Mouse (Mus musculus) adrenal gland, postnatal 14 days (tissue): ENCODE measurements around the gene Fbrsl1. TPM values are rescaled to one million over a fixed set of nuclear protein-coding genes. Genes with fewer than 3 reads are reported as not detected.

Source experiments
- DNase-seq: peaks from one replicate; pipeline ENCODE4 v3.0.0; 2021; ENCODE audit warnings: mixed read lengths
- total RNA-seq: library from RNA; stranded (reverse); gene quantifications from 2 replicates; pipeline ENCODE4 v1.2.3, GENCODE M21; 2021

The Fbrsl1 gene
- total RNA-seq, 1 experiment from 2014 or later: 78.0 TPM

DNA sequence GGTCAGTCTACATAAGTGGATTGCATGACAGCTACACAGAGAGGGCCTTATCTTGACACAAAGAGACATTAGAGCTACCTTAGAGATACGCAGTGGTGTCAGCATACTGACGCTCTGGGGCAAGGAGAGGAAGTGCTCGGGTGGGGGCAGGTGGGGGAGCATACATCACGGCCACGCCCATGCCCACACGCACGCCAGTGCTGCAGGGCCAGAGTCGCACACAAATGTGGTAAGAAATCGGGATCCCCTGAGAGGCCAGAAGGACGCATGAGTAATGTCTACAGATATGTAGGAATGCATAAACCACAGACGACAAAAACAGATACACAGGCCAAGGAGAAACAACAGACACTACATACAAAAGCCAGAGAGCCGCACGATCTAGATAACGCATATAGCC is 35.3 kb downstream of the Fbrsl1 start:
- DNase-seq: no peak

DNA sequence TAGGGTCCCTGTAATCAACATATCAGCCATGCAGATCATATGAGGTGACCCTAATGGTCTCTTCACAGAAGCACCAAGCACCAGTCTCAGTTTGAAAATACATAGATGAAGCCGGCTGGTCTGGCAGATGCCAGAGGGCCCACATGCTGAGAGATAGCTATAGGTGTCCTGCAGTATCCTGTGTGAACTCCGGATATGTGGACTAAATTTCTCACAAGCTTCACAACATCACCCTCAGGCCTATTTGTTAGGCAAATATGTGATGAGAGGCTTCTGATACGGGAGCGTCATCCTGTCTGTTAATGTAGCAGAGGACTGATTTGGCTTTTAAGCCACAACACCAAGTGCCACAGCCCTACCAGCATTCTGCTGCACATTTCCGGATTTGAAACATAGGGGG is 37.9 kb downstream of the Fbrsl1 start:
- no peak for DNase-seq

DNA sequence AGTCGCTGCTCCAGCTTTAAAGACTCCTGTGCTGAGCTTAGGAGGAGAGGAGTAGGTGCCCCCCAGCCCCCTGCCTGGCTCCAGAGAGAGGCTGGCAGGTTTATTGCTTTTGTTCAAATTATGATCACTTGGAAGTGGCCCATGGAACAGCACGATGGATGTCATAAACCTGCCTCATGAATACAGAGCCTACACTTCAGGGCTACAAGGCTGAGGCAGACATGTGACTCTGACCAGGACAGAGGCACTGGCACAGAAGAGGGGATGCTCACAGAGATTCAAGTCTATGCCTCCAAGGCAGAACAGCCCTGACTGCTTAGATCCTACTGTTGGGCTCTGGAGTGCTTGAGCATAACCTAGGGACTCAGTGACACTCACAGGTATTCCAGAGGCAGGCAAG is 39.3 kb downstream of the Fbrsl1 start:
- no peak for DNase-seq

DNA sequence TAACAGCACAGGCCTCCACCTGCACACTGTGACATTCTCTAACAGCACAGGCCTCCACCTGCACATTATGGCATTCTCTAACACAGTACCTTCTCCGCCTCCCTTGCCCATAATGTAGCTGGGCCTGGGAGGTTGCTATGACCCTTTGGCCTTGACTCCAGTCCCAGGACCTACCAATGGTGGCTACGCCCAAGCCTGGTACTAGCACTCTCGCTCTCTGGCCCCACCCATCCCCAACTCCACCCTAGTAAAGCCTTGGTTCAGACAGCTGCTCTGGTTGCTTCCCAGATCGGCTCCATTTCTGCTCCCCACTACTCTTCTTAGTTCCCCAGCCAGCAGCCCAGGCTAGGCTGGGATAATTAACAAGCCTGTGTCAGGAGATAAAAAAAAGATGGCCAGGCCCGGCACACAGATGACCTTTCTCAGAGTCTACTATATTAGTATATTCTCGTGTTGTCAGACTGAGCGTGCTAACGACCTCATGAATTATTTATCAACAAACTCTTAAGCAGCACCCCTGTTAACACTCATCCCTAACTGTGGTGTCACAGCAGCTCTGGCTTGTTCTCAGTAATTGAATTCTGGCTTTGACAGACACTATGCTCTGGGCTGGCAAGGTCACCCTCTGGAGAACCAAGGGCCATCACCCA is 42.1 kb downstream of the Fbrsl1 start:
- DNase-seq: no peak

DNA sequence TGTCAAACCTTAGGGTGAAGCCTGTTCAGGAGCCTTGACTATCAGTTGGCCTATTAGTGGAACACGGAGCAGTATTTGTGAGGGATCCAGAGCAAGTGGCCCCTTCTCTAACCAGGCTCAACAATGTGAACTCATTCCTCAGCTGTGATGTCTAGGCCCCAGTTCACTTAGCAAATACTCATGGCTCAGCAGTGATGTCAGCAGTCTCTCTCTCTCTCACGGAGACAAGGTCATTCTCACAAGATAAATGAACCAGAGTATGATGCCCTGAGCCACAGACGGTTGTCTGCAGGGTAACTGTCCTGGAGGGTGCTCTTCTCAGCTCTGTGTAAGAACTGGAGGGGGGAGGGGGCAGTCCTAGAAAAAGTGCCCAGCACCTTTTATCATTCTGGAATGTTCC is 44.4 kb downstream of the Fbrsl1 start:
- peak; percentile 61 for DNase-seq

DNA sequence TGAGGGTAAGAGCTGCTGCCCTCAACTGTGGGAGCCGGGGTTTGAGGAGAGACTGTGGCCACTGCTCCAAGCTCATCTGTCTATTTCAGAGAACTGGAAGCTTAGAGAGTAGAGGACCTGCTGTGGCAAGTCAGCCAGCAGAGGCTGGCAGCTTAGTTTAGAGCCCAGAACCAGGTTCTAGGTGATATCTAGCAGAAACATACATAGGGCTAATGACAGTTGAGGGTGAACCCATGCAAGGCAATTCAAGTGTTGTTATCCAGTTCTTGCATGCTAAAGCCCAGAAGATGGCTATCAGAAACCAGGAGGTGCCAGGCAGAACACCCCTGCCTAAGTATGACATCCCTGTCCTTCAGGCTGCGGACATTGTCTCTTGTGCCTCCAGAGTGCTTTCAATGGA is 45.7 kb downstream of the Fbrsl1 start:
- no peak for DNase-seq

DNA sequence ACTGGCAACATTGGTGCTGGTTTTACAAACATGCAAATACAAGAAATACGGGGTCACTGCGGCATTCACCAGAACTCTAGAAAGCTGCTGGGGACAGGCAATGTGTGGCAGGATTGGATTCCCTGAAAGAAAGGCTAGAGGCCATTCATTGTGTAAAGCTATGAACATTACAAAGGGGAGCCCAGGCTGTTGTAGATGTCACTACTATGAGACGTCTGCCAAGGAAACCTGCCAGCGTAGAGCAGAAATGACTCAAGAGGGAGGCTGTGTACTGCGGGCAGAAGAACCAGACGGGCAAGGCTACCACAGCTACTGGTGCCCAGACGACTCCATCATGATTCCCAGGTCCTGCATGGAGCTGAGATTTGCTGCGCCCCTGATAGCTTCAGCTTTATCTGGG is 47.2 kb downstream of the Fbrsl1 start:
- peak; percentile 37 for DNase-seq

DNA sequence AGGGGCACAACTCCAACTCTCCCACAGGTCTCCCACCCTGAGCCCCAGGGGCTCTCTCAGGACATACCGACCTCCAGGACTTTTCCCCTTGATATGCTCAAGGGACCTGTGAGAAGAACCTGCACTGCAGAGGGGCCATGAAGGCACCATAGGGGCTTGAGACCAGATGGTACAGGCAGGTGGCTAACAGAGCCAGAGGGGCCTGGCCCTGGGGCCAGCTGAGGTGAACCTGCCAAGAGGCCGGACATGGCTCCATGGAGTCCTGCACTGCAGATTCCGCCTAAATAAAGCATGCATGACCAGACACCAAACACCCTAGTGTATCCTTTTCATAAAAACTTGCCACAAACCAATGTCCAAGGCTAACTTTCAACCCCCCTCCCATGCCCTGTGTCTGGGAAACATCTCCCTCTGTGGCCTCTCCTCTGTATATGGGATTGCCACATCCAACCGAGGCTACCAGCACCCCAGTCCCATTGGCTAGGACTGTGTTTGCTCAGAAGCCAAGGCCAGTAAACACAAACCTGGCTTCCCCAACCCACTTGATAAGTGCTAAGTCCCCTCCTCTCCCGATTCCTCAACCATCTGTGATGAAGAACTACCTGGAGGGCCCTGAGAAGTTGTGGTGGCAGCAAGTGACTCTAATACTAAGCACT is 53.2 kb downstream of the Fbrsl1 start:
- no peak for DNase-seq

DNA sequence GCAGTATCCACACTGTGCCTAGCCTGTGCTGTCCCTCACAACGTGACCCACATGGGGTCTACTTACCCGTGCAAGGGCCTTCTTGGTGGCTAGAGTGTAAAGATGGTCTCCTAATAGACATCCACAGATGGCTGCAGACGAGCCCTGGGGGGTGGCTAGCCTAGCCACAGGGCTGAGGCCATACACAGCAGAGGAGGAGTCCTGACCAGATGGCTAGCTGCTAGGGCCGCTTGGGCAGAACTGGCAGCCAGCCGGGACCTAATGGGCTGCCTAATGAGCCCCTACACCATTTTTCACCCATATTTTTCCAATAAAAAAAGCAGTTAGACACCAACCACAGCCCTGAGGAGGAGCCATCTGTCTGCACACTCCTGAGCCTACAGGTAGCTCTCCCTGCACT is 55.6 kb downstream of the Fbrsl1 start:
- DNase-seq: no peak

DNA sequence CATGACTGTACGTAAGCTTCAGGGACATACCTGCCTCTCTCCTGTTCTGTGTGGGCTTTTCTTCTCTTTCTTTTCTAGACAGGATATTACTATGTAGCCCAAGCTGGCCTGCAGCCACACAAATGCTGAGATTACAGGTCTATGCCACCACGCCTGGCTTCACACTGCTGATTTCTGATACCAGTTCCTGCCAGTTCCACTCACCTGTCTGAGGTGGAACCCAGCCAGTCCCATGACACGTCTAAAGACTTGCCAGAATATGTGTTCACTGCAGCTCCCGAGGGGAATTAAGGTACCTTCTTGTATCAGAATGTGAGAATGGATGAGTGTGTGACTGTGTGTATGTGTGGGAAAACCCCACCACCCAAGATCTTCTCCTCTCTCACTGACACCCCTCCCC is 57.7 kb downstream of the Fbrsl1 start:
- no peak for DNase-seq

DNA sequence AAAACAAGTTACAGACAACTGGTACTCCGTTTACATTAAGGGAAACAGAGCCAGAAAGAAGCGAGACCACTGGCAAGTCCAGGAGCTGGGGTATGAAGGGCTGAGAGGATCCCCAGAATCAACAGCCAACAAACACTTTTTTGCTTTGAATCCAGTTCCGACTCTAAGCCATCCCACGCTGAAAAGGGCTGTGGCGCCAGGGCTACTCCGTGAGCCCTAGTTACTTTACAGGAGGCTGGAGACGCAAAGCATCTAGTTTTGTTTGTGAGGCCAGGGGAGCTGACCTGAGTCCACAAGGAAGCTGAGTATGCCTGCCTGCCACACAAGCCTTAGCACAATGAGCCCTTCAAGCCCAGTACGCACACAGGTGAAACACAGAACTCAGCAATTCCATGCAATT is 61.0 kb downstream of the Fbrsl1 start:
- DNase-seq: no peak

DNA sequence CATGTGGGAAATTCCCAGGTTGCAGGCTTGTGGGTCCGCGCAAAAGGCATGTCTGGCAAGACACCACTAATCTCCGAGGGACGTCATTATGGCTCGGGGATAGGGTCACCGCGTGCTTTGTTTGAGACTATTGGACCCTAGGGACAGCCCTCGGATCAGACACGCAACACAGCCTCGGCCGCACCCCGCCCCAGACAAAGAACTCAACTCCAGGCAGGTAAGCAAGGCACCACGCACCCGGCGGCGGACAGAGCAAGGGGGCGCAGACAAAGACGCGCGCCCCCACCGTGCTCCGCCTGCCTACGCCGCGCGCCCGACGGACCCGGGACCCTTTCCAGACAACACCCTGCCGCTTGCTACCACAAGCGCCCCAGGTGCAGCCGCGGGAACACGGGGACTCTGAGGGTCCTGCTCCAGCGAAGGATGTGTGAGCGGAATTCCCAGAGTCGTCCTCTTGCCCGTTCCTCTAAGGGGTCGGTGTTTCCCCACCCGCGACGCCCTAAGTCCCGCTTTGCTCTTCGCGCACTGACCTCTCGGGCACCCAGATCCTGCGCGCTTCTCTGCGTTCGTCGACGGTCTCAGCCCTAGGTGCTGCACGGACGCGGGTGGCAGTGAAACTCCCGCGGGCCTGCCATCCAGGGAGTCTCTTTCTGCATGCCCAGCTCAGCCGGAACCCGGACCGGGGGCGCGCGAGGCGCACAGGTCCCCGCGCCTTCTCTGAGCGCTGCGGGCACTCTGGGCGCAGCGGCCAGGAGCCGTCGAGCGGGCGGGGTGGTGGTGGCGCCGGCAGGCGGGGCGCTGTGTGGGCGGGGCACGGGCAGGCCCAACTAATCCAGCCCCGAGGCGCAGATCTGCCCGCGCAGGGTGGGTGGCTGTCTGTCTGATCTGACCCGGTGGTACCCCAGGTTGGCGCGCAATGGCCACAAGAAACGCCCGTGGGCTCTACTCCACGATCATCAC is 61.7 kb downstream of the Fbrsl1 start:
- DNase-seq: peak; percentile 90

DNA sequence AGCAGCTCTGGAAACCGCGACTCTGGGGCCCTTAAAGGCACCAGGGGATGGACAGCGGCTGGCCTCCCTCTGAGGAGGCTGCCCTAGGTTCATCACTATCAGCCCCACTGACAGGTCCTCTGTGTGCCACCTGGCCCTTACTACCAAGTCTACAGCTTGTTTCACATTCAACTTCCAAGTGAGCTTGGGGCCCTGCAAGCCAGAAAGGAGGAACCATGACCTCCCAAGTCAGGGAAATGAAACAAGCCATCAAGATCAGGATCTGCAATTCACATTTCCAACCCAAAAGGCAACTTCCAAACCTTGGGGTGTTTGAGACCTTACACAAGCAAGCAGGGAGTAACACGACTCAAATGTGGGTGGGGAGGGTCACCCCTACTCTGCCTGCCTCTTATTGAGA is 63.0 kb downstream of the Fbrsl1 start:
- no peak for DNase-seq

DNA sequence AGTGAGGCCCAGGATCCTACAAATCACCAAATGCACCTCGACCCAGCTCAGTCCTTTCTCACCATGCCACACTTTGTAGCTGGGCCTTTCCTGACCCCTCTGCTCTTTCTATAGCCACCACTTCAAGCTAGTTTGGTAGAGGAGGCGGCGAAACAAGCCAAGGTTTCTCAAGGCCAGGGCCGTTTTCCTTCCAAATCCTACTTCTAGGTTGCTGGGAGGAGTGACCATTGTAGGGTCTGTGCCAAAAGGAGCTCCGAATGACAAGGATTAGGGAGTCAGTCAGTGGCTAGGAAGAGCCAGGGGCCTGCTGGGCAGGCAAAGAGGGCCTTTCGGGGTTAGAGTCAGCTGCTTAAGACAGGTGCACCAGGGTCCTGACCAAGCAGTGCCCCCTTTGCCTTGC is 63.8 kb downstream of the Fbrsl1 start:
- DNase-seq: peak; percentile 49

DNA sequence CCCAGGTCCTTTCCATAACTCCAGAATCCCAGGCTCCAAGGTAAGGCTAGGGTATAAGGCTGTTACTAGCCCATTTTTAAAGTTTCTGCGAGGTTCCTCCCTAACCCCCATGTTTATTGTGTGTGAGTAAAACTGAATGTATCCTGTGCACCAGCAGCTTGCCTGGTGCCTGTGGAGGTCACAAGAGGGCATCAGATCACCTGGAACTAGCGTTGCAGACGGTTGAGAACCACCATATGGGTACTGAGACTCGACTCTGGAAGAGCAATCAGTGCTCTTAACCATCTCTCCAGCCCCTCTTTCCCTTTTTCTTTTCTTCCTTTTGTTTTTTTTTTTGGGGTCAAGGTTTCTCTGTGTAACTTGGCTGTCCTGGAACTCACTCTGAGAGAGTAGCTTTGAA is 68.5 kb downstream of the Fbrsl1 start:
- DNase-seq: no peak

DNA sequence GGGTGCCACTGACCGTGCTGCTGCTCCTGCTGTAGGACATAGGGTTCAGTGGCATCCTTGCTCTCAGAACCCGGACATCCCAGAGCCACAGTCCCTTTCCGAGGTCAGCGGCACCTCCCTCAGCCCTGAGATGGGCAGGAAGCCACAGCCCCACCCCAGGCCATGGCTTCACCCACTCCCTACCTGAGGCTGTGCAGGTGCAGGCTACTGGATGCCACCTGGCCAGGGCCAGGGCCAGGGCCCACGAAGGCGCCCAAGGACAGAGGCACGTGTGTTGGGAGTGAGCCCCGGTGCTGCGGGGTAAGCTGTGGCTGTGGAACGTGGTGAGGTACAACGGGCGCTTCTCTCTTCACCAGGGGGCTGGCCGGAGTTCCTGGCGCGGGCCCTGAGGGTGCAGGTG is 69.2 kb downstream of the Fbrsl1 start:
- no peak for DNase-seq

DNA sequence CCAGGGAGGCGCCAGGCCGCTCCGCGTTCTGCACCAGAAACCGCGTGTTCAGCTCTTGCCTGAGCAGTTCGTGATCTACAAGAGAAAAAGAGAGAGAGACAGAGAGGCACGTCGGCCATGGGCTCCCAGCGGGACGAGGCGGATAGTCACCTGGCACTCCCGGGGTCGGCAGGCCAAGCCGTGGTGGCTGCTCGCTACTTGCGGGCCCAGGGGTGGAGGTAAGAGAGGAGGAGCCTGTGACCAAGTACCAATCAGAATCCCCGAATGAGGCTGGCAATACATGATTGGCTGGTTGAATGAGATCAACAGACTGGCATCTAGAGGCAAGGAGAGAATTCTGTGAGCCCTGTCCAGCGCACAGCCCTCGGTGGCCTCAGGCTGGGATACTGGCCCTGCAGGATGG is 70.1 kb downstream of the Fbrsl1 start:
- DNase-seq: no peak

DNA sequence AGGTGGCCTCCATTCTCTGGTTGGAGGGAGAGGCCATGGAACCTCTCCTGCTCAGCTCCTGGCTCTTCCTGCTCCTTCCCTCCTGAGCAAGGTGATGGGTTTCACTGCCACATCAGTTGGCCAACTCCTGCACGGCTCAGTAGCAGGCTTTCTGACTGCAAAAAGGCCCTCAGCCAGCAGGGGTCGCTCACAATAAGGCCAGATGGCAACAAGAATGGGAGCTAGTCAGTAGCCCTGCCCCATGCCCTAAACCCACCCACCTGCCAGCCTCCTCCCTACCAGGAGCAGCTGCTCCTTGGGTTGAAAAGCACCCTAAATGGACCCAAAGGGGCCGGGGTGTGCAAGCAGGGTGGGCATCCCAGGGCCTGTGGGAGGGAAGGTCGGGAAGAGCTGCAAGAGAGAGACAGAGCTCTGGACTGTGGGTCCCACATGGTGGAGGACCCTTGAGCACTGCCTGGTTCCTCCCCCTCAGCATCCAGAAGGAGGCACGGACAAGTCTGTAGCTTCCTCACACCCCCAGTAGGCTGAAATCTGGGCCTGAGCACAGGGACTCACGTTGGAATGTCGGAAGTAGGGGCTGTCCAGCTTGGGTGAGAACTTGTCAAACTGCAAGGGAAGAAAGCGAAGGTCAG is 71.4 kb downstream of the Fbrsl1 start:
- peak; percentile 85 for DNase-seq

DNA sequence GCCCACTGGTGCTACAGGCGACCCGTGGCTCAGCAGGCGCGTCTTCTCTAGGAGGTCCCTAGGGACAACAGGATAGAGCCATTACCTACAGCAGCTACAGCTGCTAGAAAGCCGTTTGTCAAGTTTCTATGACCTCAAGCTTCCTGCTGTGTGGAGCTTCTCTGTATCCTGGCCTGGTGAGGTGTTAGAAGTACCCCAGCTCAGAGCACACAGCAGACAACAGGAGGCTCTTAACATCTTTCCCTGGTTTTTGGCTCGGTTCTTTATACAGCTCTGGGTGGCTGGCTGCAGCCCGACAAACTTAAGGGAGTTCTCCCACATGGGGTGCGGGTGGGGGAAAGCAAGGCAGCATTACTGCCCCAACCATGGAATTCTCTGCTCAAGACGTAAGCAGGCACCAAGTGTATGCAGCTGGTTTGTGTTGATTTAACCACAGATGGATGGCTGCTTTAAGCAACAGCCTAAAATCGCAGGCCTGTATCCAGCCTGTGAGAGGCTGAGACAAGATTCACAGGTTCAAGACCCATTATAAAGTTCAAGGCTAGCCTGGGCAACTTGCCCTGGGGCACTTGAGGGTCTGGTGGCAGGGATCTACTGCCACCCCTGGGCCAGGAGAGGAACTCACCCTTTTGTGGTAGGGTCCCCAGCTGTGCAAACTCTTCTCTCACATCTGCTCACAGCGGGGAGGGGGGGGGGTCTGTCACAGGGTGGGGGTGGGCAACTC is 84.3 kb downstream of the Fbrsl1 start:
- peak; percentile 62 for DNase-seq

DNA sequence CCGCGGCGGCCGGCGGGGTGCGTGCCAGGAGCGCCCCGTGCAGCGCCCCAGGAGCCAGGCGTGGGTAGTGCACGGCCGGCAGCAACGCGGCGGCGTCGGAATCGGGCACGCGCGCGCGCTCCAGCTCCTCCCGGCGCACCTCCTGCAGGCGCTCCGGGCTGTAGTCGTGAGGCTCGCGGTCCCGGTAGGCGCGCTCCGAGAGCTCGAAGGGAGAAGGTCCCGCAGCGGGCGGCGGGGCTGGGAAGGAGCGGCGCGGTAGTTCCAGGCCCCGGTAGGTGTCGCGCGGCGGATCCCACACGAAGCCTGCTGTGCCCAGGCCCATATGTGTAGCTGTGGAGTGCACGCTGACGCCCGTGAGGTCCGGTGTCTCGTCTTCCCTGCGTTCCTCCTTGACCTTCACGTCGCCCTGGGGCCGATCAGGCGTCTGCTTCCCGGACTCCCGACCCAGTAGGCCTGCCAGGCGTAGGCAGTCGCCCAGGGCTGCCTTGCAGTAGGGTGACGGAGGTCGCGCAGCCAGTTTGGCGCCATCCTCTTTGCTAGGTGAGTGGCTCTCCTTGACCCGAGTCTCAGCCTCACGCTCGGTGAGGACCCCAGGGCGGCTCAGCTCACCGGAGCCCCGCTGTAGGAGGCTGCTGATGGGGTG is 85.0 kb downstream of the Fbrsl1 start:
- peak; percentile 92 for DNase-seq

DNA sequence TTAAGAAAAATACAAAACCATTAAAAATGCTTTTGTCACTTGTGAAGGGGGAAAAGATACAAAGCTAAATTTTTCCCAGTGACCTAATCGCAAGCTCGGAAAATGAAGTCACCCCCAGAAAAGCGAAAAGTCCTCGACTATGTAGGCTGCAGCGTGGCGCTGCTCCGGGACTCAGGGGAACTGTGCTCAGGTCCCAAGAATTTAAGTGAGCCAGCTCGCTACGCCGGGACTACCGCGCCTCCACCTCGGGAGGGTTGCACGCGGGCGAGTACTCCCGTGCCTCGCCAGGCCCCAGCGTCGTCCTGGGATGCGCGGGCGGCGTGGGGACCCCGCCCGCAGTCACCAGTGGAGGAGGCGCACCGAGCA is 85.5 kb downstream of the Fbrsl1 start:
- DNase-seq: no peak

DNA sequence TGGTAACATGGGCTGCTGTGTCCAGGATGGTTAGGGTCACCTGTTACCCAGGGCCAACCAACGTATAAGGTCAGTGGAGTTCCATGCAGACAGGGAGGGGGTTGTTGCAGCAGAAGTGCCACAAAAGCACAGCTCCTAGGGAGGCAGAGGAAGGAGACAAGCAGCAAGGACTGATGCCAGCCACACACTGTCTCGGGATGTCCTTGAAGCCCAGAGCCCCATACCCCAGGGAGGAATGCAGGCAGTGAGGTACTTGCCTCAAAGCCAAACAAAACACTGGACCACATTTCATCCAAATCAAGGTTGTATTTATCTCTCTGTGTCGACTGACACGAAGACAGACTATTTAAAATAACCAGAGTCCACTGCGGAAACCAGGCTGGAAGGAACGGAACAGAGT is 86.8 kb downstream of the Fbrsl1 start:
- DNase-seq: peak; percentile 57
